Mouse (Mus musculus) urinary bladder, postnatal 10 days (tissue): ENCODE data around the gene Cdkal1.

Source experiments
- DNase-seq: peaks from one replicate; pipeline ENCODE4 v3.0.0; 2022; ENCODE audit warnings: low spot score

Gene Cdkal1

DNA sequence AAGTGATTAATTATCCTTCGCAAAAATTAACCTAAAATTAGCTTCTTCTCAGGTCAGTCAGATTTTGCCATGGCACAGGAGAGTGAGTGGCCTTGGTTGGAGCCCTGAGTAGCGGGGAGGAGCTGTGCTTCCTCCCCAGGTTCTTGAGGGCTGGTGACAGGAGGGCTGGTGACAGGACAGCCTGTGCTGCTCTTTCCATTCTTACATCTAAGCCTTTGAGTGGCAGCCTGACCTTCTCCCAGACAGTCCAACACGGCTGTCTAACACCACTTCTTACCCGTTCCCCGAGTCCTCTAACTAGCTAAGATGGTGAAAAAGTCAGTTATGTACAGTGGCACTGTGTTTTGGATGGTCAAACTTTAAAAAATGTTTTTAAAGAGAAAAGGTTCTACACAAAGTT, 452.3 kb downstream of the Cdkal1 start:
- no peak for DNase-seq

- no peak for DNase-seq
Measured at GRCm38 (mm10) chr13:29402526-29403040, 452.9 kb downstream of the Cdkal1 start.

DNA sequence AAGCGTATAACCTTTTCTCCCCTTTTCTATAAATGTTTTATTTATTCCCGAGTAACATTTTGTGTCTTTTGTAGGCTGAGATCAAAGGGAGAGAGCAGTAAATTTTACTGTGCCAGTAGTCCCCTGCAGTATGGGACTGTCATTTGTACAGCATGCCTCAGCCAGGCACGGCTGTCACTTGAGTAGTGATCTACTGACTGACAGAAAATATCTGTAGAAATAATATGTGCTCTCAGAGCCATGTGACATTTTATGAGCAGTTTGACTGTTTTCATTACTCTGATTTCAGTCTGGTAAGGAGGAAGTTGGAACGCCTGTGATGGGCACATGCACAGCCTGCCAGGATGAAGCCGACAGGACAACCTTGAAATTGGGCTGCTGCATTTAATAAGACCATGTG, 455.6 kb downstream of the Cdkal1 start:
- no peak for DNase-seq

- no peak for DNase-seq
Measured at GRCm38 (mm10) chr13:29398456-29398855, 457.0 kb downstream of the Cdkal1 start.

GRCm38 (mm10) chr13:29395694-29396093, 459.8 kb downstream of the Cdkal1 start:
- DNase-seq: no peak

DNA sequence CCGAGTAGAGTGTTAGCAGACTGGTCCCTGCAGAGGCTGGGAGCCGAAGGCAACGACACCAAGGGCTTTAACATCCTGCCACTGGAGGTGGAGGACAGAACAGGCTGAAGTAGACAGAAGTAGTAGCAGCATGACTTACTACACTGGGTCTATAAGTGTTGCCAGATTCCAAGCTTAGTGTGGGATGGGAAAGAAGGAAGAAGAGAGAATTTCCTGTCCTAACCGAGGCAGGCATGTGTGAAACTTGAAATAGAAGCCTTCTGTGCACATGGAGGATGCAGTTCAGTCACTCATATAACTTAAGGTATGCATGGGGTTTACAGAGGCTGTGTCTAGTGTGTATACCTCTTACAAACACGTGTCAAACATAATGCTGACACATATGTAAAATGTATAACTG, 465.4 kb downstream of the Cdkal1 start:
- DNase-seq: no peak

DNA sequence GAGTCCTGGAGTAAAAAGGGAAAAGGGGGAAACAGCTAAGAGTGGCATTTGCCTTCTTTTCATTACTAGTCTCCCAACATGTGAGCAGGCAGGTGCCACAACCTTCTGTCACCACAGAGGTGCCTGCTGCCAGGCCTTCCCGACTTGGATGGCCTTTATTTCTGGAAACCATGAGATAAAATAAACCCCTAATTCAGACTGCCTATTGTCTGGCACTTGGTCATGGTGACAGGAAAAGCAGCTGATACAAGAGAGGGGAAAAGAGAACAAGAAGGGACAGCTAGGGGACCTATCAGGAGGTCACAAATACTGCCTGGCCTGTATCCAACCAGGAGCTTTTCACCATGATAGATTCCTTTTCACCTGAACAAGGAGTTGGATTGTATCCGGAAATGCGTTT, 466.6 kb downstream of the Cdkal1 start:
- no peak for DNase-seq

GRCm38 (mm10) chr13:29377572-29377971, 477.9 kb downstream of the Cdkal1 start:
- DNase-seq: no peak

- no peak for DNase-seq
Measured at GRCm38 (mm10) chr13:29371916-29372315, 483.6 kb downstream of the Cdkal1 start.

DNA sequence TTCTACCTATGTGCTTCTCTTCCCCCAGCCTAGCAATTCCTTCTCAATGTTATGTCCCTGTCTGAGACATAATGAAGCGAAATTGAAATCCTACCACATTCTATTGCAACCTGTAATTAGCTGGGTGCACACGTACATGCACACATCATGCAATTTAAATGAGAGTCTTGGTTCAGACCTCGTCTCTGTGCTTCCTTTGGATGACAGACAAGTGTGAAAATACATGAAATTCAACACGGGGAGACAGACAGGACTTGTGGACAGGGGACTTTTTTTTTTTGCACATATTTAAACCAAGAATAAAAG, 484.1 kb downstream of the Cdkal1 start:
- DNase-seq: no peak

- no peak for DNase-seq
Measured at GRCm38 (mm10) chr13:29370731-29371465, 484.6 kb downstream of the Cdkal1 start.

DNA sequence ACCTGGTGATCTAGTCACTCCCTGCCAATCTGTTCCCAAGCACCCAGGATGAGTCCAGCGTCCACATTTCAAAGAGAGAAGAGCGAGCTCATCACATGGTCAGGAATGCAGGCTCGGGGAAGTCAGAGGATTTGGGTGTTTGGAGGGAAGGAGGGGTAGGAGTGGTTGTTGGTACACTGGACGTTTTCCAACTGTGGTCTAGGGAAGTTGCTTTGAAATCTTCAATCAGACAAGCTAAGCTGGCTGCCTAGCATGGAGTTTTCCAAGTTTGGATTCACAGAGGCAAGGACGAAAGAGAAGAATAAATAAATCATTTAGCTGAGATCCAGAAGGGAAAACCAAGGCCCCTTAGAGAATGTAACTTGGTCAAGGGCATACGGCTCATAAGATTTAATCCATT, 486.7 kb downstream of the Cdkal1 start:
- no peak for DNase-seq

- no peak for DNase-seq
Measured at GRCm38 (mm10) chr13:29364901-29365625, 490.4 kb downstream of the Cdkal1 start.

DNA sequence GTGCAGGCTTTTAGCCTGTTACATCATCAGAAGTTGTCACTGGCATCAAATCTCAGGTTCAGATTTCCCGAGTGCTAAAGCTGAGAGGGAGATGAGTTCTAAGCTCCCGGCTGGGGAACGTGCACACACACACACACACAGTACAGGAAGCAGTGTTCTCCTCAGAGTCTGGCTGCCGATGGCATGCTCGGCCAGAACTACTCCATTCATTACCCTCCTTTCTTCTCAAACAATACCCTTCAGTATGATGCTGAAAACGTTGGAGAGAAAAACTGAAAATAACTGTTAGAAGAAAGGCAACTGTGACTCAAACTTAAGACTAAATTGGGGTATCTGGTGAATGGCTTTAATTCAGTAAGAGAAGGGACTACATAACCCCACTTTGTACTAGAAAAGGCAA, 491.5 kb downstream of the Cdkal1 start:
- no peak for DNase-seq

- DNase-seq: no peak
Measured at GRCm38 (mm10) chr13:29361842-29362241, 493.6 kb downstream of the Cdkal1 start.

- no peak for DNase-seq
Measured at GRCm38 (mm10) chr13:29360899-29361298, 494.6 kb downstream of the Cdkal1 start.

GRCm38 (mm10) chr13:29359341-29359740, 496.1 kb downstream of the Cdkal1 start:
- DNase-seq: no peak

GRCm38 (mm10) chr13:29357483-29357882, 498.0 kb downstream of the Cdkal1 start:
- no peak for DNase-seq

- DNase-seq: no peak
Measured at GRCm38 (mm10) chr13:29356158-29356485, 499.4 kb downstream of the Cdkal1 start.

- DNase-seq: no peak
Measured at GRCm38 (mm10) chr13:29355484-29356157, 499.9 kb downstream of the Cdkal1 start.

- no peak for DNase-seq
Measured at GRCm38 (mm10) chr13:29354943-29355342, 500.5 kb downstream of the Cdkal1 start.

GRCm38 (mm10) chr13:29353888-29354415, 501.5 kb downstream of the Cdkal1 start:
- no peak for DNase-seq
